Mouse (Mus musculus) B cell, adult 2 months (primary cell): ENCODE results near the gene Epha8.

Experiments
- DNase-seq, 2 experiments: peaks; one replicate each; pipeline ENCODE4 v3.0.0; 2022

Epha8 gene

DNA sequence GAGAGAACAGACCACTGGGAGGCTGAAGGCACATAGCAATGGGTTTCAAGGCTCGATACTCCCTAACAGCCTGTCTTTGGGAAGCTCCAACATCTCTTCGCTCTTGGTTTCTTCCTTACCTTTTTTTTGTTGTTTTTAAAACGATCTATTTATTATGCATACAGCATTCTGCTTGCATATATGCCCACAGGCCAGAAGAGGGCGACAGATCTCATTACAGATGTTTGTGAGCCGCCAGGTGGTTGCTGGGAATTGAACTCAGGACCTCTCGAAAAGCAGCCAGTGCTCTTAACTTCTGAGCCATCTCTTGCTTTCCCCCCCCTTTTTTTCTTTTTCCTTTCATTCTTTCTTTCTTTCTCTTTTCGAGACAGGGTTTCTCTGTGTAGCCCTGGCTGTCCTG is 57.5 kb downstream of the Epha8 start:
- no peak for DNase-seq

DNA sequence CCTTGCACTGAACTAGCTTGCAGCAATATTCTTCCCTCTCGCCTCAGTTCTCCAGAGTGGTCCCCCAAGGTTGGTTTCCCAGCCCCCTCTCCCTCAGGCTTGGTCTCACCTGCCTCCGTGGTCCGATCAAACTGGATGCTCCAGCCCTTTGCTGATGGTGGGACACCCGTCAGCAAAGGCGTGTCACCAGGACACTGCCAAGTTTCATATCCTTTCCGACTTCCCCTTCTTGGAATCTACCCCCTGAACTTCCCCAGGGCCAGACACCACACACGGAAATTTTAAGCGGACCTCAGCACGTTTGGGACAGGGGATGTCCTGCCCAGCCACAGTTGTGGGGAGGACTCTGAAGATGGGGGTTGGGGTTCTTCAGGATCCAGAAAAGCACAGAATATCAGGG is 58.0 kb downstream of the Epha8 start, which contains the start of gene C1qa:
Gene C1qa (minus strand): TSS at position 167 of the 400 bp plus-strand sequence.
- no peak for DNase-seq

DNA sequence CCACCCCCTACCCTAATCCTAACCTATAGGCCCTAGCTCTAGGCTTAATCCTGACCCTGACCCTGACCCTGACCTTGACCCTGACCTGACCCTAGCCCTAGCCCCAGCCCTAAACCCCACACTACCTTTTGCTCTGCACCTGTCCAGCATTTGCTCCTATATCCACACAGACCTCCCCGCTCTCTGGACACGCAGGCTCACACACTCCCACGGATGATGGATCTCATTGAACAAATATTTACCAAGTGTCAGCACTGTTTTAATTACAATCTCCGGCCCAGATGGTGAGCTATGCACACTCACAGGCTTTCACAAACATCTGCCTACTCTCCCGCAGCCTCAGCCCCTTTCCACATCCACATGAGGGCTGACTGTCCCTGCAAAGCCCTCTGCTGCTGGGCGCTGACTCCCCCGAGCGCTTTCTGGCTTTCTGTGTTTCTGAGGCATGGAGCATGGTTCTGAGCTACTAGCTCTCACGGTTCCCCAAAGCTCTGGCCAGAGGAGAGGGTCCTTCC is 58.5 kb downstream of the Epha8 start:
- no peak for DNase-seq

DNA sequence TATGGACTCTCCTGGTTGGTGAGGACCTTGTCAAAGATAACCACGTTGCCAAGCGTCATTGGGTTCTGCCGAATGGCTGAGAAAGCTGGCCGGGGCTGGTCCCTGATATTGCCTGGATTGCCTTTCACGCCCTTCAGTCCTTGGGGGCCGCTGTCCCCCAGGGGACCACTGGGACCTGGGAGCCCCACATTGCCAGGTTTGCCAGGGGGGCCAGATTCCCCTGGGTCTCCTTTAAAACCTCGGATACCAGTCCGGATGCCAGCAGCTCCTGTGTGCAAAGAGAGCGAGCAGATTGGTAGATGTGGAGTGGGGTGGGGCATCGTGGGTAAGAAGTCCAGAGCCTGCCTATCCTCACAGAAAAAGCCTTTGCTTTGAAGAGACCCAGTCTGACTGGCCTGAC is 60.2 kb downstream of the Epha8 start:
- DNase-seq, result no peak

DNA sequence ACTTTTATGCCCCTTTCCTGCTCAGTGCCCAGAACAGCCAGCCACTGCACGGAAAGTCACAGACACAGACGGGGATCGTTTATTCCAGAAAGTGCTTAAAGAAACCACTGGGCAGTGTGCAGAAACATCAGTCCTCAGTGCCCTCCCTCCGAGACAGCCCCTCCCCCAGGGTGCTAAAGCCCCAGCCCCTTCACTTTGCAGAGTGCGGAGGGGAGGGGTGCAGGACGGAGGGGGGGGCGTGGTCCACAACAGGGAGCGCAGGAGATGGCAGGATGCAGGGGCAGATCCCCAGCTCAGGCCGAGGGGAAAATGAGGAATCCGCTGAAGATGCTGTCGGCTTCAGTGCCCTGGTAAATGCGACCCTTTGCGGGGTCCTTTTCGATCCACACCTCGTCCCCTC is 60.8 kb downstream of the Epha8 start:
- DNase-seq, result no peak

DNA sequence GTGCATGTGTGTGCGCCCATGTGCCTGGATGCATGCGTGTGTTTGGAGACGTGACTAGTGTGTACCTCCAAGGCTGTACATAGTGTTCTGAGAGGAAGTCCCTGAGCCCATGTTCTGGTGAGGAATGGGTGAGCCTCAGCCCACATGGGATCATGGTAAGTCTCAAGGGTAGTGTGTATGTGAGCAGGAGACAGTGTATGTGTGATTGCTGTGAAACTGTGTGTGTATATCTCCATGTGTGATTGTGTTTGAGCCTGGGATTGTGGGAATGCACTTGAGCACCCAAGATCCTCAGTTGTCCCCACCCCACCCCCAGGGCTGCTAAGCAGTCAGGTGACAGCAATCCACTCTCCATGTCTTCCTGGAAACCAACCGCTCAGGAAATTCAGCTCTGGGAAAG is 61.8 kb downstream of the Epha8 start:
- no peak for DNase-seq

DNA sequence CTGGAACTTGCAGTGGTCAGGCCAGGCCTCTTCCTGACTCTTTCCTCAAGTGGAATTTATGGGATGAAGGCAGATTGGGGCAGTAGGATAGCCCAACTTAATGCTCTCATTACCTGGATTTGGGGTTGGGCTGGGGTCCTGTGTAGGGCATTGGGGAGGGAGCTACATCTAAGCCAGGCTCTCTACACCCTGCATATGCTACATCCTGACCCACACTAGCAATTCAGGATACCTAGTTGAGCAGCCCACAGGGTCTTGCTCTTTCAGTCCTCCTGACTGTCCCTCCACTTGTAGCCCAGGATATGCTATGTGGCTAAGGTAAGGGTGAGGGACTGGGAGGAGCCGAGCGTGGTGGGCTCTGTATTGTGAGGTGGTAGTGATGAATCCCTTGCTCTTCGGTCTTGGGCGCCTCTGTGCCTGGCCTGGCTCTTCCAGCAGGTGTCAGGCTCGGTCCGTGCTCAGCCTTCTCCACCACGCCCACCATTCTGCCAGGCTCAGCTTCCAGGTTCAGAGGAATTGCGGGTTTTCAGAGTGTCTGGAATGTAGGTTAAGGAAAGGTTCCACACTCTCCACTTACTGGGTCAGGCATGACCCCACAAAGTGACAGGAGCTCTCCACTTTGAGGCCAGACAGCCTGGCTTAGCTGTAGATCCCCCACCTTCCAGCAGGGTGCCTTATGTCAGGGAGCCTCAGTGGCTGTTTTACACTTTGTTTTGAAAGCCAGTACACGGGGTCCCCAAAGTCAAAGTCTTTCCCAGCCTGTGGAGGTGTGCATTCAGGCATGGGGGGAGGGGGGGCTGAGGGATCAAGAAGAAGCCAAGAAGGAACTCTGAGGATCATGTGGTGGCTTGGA is 62.7 kb downstream of the Epha8 start:
- DNase-seq, result no peak

DNA sequence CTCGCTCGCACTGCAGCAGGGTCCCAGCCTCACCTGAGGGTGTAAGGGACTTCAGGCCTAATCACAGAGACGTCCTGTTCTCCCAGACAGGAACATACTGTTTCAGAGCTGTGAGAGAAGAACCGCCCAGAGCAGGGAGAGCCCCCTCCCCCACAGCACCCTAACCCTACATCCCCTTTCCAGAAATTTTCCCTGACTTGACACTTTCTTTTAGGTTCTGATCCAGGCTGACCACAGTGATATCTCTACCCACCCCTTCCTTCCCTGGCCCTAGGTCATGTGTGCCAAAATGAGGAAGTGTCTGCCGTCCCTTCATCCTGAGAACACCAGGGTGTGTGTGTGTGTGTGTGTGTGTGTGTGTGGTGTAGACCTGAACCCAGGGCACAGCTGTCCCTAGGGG is 63.8 kb downstream of the Epha8 start, which contains the start of gene C1qc:
Gene C1qc (minus strand): TSS at position 255 of the 400 bp plus-strand sequence.
- no peak for DNase-seq

DNA sequence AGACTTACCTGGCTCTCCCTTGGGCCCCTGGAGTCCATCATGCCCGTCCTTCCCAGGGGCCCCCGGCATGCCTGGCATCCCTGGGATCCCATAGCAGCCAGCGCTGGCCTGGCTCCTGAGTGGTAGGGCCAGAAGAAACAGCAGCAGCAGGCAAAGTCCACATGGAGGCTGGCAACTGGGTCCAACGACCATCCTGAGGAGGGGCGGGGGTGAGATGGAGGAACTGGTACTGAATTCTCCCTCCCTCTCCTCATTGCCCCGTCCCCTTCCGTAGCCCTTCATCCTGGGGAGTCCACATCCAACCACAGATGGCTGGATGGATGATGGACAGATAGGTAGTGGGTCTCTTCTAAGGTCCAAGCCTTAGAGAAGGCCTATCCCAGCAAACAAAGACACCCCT is 64.2 kb downstream of the Epha8 start:
- DNase-seq, result no peak

DNA sequence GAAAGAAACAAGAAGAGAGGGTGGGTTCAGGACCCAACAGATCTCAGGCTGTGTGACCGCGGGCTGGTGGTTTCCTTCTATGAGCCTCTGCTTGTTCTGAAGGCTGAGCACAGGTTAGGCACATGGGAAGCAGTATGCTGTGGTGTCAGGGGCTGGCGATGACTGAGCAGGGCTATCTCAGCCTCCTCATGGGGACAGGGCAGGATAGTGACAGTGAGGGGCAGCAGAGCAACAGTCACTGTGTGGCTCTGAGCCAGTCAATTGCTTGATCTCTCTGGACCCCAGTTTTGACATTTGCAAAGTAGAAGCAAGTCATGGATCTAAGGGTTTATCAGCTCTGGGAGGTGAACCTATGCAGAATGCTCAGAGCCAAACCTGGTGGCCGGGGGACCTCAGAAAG is 65.5 kb downstream of the Epha8 start:
- no peak for DNase-seq

DNA sequence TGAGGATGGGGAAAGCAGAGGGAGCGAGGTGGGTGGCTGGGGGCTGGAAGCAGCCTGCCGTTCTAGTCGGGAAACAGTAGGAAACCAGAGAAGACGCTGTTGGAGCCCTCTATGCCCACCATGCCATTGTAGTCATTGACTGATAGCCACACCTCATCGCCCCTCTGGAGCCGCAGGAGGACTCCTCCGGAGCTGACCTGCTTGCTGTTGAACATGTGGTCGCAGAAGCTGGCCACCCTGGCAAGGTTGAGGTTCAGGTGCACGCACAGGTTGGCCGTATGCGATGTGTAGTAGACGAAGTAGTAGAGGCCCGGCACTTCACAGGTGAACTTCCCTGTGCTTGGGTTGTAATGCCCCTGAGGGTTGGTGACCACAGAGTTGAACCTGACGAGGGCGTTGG is 66.6 kb downstream of the Epha8 start:
- no peak for DNase-seq

DNA sequence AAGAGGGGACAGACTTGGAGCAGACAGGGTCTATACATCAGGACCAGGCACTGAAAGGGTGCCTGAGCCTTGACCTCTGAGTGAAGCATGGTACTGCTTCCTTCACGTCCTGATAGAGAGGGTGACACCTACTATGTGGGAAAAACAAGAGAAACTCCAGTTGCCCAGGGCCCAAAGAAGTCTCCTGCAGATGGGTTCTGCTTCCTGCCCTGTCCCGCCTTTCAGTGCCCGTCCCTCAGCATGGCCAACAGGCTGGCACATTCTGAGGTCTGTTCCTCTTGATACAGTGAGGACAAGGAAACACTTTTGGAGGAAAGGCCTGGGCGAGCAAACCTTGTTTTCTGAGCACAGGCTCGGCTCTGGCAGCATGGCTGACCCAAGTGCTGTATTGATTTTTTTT is 68.9 kb downstream of the Epha8 start:
- DNase-seq, result no peak

DNA sequence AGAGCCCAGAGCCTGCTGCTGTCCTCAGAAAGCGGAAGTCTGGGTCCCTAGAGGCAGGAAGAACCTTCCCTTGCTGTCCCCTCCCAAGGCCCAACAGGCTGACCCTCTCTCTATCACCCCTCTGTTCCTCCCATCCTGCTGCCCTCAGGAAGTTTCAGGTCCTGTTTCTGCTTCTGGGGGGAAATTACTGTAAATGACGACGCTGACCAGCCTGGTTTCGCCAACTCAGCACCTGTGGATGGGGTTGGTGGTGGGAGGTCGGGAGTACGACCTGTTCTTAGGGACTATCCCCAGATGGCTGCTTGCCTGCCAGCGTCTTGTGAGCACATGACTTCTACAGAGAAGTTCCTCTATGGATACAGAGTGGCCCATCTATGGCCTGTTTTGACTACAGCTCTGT is 70.5 kb downstream of the Epha8 start, which contains the start of gene C1qb:
Gene C1qb (minus strand): TSS at position 87 of the 400 bp plus-strand sequence.
- DNase-seq, result no peak
